Mouse (Mus musculus): ENCODE data around the gene Zfp398.
A peak's percentile ranks its signal among the peaks of the same experiment; 100 is the strongest.

Zfp398 gene

GRCm38 (mm10) chr6:47835482-47835983 lies at the start of gene Zfp398:
Gene Zfp398 (plus strand): TSS chr6:47835661.
- peak; percentile 96 for DNase-seq

- peak; percentile 77 for DNase-seq
Measured at GRCm38 (mm10) chr6:47787941-47788736, 47.3 kb upstream of the Zfp398 start.

GRCm38 (mm10) chr6:47788821-47789220 lies 46.6 kb upstream of the Zfp398 start:
- DNase-seq = no peak

- DNase-seq = peak; percentile 74
Measured at GRCm38 (mm10) chr6:47790745-47791144, 44.7 kb upstream of the Zfp398 start.

GRCm38 (mm10) chr6:47792533-47792932 lies 42.9 kb upstream of the Zfp398 start:
- no peak for DNase-seq

- DNase-seq = no peak
Measured at GRCm38 (mm10) chr6:47793284-47793683, 42.2 kb upstream of the Zfp398 start.

- no peak for DNase-seq
Measured at GRCm38 (mm10) chr6:47794106-47794830, 41.2 kb upstream of the Zfp398 start.

- peak; percentile 63 for DNase-seq
Measured at GRCm38 (mm10) chr6:47799079-47799478, 36.4 kb upstream of the Zfp398 start.

GRCm38 (mm10) chr6:47805520-47805919 lies 29.9 kb upstream of the Zfp398 start:
- no peak for DNase-seq

- no peak for DNase-seq
Measured at GRCm38 (mm10) chr6:47807419-47807818, 28.0 kb upstream of the Zfp398 start.

GRCm38 (mm10) chr6:47808545-47808944 lies 26.9 kb upstream of the Zfp398 start:
- DNase-seq = no peak

- DNase-seq = no peak
Measured at GRCm38 (mm10) chr6:47809053-47809452, 26.4 kb upstream of the Zfp398 start.

GRCm38 (mm10) chr6:47810181-47810580 lies 25.3 kb upstream of the Zfp398 start:
- DNase-seq = no peak

GRCm38 (mm10) chr6:47811324-47811723 lies 24.1 kb upstream of the Zfp398 start:
- no peak for DNase-seq

GRCm38 (mm10) chr6:47812271-47812915 lies 23.1 kb upstream of the Zfp398 start:
- DNase-seq = no peak

GRCm38 (mm10) chr6:47813257-47813878 lies 22.1 kb upstream of the Zfp398 start, which contains the start of gene Pdia4:
Gene Pdia4 (minus strand): TSS chr6:47813430.
- peak; percentile 96 for DNase-seq

- no peak for DNase-seq
Measured at GRCm38 (mm10) chr6:47816151-47816550, 19.3 kb upstream of the Zfp398 start.

GRCm38 (mm10) chr6:47818721-47819120 lies 16.7 kb upstream of the Zfp398 start:
- no peak for DNase-seq

- DNase-seq = no peak
Measured at GRCm38 (mm10) chr6:47819626-47820325, 15.7 kb upstream of the Zfp398 start.

- DNase-seq = no peak
Measured at GRCm38 (mm10) chr6:47821236-47821635, 14.2 kb upstream of the Zfp398 start.

GRCm38 (mm10) chr6:47821776-47822175 lies 13.7 kb upstream of the Zfp398 start:
- DNase-seq = no peak

- DNase-seq = no peak
Measured at GRCm38 (mm10) chr6:47824241-47824640, 11.2 kb upstream of the Zfp398 start.
